Mouse (Mus musculus) heart, embryonic 12.5 days (tissue): ENCODE measurements around the gene Rab11fip5. TPM values are rescaled to one million over a fixed set of nuclear protein-coding genes. Genes with fewer than 3 reads are reported as not detected.

ENCODE experiments used
- ATAC-seq: fragments of 200-750 bp; cut with Nextera tagmentation; 2 replicates; pipeline ENCODE4 v1.8.0; 2017; ENCODE audit warnings: moderate TSS enrichment, moderate library complexity; ENCODE audit not compliant: insufficient number of reproducible peaks, low FRiP score
- H3K27ac ChIP-seq: fragments of 300-500 bp; sonication (generic); 2 replicates; pipeline ENCODE4 v1.5.1; 2016; ENCODE audit warnings: mild to moderate bottlenecking, moderate library complexity; ENCODE audit not compliant: poor library complexity, severe bottlenecking
- H3K27me3 ChIP-seq: fragments of 300-500 bp; sonication (generic); replicated peaks from 2 replicates; pipeline ENCODE4 v1.6.1; 2016; ENCODE audit warnings: mild to moderate bottlenecking, moderate library complexity
- H3K36me3 ChIP-seq: fragments of 300-500 bp; sonication (generic); 2 replicates; pipeline ENCODE4 v1.6.1; 2016; ENCODE audit warnings: mild to moderate bottlenecking, moderate library complexity
- H3K4me1 ChIP-seq: fragments of 300-500 bp; sonication (generic); replicated peaks from 2 replicates; pipeline ENCODE4 v1.6.1; 2016; ENCODE audit warnings: mild to moderate bottlenecking
- H3K4me2 ChIP-seq: fragments of 300-500 bp; sonication (generic); 2 replicates; pipeline ENCODE4 v1.6.1; 2016; ENCODE audit warnings: mild to moderate bottlenecking, moderate library complexity
- H3K4me3 ChIP-seq: fragments of 300-500 bp; sonication (generic); 2 replicates; pipeline ENCODE4 v1.5.1; 2016; ENCODE audit warnings: mild to moderate bottlenecking
- H3K9ac ChIP-seq: fragments of 300-500 bp; sonication (generic); 2 replicates; pipeline ENCODE4 v1.6.1; 2016; ENCODE audit warnings: mild to moderate bottlenecking, moderate library complexity
- H3K9me3 ChIP-seq: fragments of 300-500 bp; sonication (generic); replicated peaks from 2 replicates; pipeline ENCODE4 v1.6.1; 2016; ENCODE audit warnings: mild to moderate bottlenecking, moderate library complexity
- WGBS: fragments of 180-500 bp; shearing (Covaris S2); methylation state at CpG from one replicate; pipeline ENCODE4 v1.1.7; 2016; 5-methylcytosine and 5-hydroxymethylcytosine counted together
- microRNA-seq: library from miRNA; unstranded; fragments of <30 nt; microRNA quantifications from one replicate; pipeline ENCODE4, GENCODE M21; 2017
- polyA plus RNA-seq: library from polyadenylated mRNA; unstranded; fragments of >200 nt; fragmentation: Nextera tagmentation; extraction: Ambion mirVana; gene quantifications from 2 replicates; pipeline ENCODE4 v1.2.1, GENCODE M21; 2016

The Rab11fip5 gene
- polyA plus RNA-seq, 1 experiment from 2014 or later: 42.6 TPM

DNA sequence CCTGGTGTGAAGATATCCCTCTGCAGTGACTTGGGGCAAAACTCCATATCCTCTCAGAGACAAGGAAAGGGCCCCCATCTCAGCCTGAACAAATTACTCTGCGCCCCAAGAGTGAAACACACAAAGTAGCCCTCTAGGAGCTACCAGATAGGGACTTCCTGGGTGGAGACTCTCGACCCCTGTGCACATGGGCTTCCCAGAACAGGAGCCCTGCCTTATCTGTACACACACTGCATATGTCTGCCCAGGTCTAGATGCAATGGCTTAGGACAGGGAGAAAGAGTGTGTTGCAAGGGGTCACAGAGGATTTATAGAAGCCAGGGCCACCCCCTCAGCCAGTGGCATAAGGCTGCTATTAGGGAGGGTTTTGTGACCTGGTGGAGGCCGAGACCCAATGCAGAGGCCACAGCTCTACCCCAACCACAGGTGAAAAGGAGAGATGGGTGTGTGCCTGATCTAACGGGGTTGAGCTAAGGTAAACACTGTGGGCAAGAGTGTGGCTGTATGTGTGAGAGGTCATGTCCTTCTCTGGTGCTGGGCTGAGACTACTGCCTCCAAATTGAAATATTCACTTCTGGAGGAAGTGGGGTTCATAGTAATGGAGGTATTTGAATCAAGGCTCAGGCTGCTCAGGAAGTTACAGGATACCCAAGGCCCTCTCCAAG is 86.1 kb downstream of the Rab11fip5 start:
- Histone ChIP-seq H3K4me1 (no peaks in the 10 kb centered on the region), H3K27me3 (no peaks in the 10 kb centered on the region), H3K4me3 (no peak overlapping the region), H3K9ac (no peak overlapping the region), H3K9me3 (peaks cover 2% of the 10 kb centered on the region; the same call in 1 of the 2 replicates), H3K36me3 (no peaks in the 10 kb centered on the region), H3K4me2 (no peak overlapping the region), H3K27ac (no peak overlapping the region)
- ATAC-seq: no peak
- WGBS: 65% methylated on average over 4 of the region's 4 CpGs

DNA sequence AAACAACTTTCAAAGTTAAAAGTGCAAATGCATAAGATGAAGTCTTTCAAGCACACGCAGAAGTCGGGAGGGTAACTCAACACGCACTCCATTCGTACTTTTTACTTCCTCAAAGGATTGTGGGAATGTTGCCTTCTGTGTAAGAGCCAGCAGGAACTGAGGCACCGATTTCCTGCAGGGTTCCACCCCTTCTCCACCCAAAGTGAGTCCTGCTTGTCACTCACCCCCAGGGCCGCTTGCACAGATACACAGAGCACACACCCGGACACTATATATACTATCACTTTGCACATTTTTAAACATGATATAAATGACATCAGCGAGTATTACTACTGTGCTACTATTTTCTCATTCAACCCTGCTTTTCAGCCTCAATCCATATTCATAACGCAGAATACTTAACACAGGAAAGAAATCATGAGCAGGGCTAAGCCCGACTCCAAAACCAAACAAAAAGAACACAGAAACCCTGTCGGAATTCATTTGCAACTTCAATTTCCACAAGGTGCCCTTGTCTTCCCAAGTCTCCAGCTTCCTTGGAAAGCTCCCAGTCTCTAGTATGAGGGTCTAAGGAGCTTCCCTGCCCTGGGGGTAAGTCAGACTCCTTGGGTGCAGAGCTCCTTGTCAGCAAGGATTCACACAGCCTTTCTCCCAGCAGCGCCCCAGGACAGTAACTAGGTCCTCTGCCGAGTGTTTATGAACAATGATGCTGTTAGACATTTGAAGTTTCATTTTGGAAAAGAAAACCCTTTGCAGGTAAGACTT is 88.0 kb downstream of the Rab11fip5 start:
- WGBS: 79% methylated on average over 13 of the region's 13 CpGs
- no peak for ATAC-seq
- no peaks in the 10 kb centered on the region for H3K27me3 ChIP-seq
- H3K36me3 ChIP-seq: no peaks in the 10 kb centered on the region
- peaks cover 2% of the 10 kb centered on the region; the same call in 1 of the 2 replicates for H3K9me3 ChIP-seq
- peaks cover 3% of the 10 kb centered on the region for H3K4me1 ChIP-seq
- no peak overlapping the region for H3K4me2 ChIP-seq
- H3K9ac ChIP-seq: no peak overlapping the region
- H3K27ac ChIP-seq: no peak overlapping the region
- H3K4me3 ChIP-seq: no peak overlapping the region

Small RNAs within 50 kb of the gene (microRNA-seq; reads per million reads assigned to microRNA genes)
- gene Mir705: not detected

Other genes with a start within 250 kb of the Rab11fip5 start
- 51.2 and 53.7 TPM in 2 replicates for gene Spr, start 236.9 kb downstream of the Rab11fip5 start, polyA plus RNA-seq
- not detected in 2 replicates for gene Emx1, start 187.2 kb downstream of the Rab11fip5 start, polyA plus RNA-seq
- gene Sfxn5, start 41.2 kb downstream of the Rab11fip5 start, polyA plus RNA-seq: 2.9 and 3.9 TPM in 2 replicates
- gene Noto, start 49.3 kb upstream of the Rab11fip5 start, polyA plus RNA-seq: not detected in 2 replicates
- gene Smyd5, start 57.4 kb upstream of the Rab11fip5 start, polyA plus RNA-seq: 41.3 and 46.1 TPM in 2 replicates
- gene Cct7, start 76.9 kb upstream of the Rab11fip5 start, polyA plus RNA-seq: 393 and 395 TPM in 2 replicates
- 35.5 and 37.1 TPM in 2 replicates for gene Pradc1, start 77.3 kb upstream of the Rab11fip5 start, polyA plus RNA-seq
- gene Fbxo41, start 128.4 kb upstream of the Rab11fip5 start, polyA plus RNA-seq: 0.03 and 0.06 TPM in 2 replicates
- gene Egr4, start 139.0 kb upstream of the Rab11fip5 start, polyA plus RNA-seq: 0.12 TPM in 1 of 2 replicates, not detected in the other
- 4.2 and 4.7 TPM in 2 replicates for gene Alms1, start 212.9 kb upstream of the Rab11fip5 start, polyA plus RNA-seq